Mouse (Mus musculus) testis, adult 2 months (tissue): ENCODE results near the gene Rnf187.

ENCODE experiments used
- CTCF ChIP-seq: fragments of 200-500 bp; IDR thresholded peaks from 2 replicates; pipeline ENCODE4 v1.5.1; 2012; ENCODE audit warnings: low read depth, mild to moderate bottlenecking, inconsistent platforms, low read length, moderate library complexity; ENCODE audit not compliant: control insufficient read depth, insufficient read depth, insufficient replicate concordance
- POLR2A ChIP-seq: fragments of 200-500 bp; IDR thresholded peaks from 2 replicates; pipeline ENCODE4 v1.6.1; 2012; ENCODE audit warnings: low read depth, mild to moderate bottlenecking, inconsistent platforms, low read length, moderate library complexity; ENCODE audit not compliant: control insufficient read depth

GRCm38 (mm10) chr11:58978027-58978705 lies 39.5 kb upstream of the Rnf187 start, which contains the start of gene Trim11:
- TF ChIP-seq POLR2A = peak; percentile 48
- no peak for TF ChIP-seq CTCF
